Mouse (Mus musculus) stomach, embryonic 14.5 days (tissue): ENCODE measurements at regions not wholly inside any gene's neighbourhood (a gene's known extent, or its start where the extent isn't known, plus 50 kb on each side); places are given as distances from the start of the nearest gene placed in this dataset.

ENCODE experiments used
- ATAC-seq: fragments of 200-750 bp; cut with Nextera tagmentation; 2 replicates; pipeline ENCODE4 v1.8.0; 2017; ENCODE audit warnings: low read depth, moderate TSS enrichment; ENCODE audit not compliant: insufficient number of reproducible peaks, insufficient read depth, low FRiP score
- H3K27ac ChIP-seq: fragments of 300-500 bp; sonication (generic); 2 replicates; pipeline ENCODE4 v1.5.1; 2014; ENCODE audit warnings: mild to moderate bottlenecking, low read length, moderate library complexity, mixed read lengths
- H3K27me3 ChIP-seq: fragments of 300-500 bp; sonication (generic); 2 replicates; pipeline ENCODE4 v1.6.1; 2014; ENCODE audit warnings: low read length, control low read depth, mixed read lengths; ENCODE audit not compliant: control insufficient read depth, insufficient read depth
- H3K36me3 ChIP-seq: fragments of 300-500 bp; sonication (generic); 2 replicates; pipeline ENCODE4 v1.6.1; 2014; ENCODE audit warnings: mild to moderate bottlenecking, control low read depth, low read length, moderate library complexity, mixed read lengths; ENCODE audit not compliant: control insufficient read depth, insufficient read depth
- H3K4me1 ChIP-seq: fragments of 300-500 bp; sonication (generic); 2 replicates; pipeline ENCODE4 v1.6.1; 2014; ENCODE audit warnings: low read length, control low read depth, mixed read lengths; ENCODE audit not compliant: control insufficient read depth, insufficient read depth
- H3K4me2 ChIP-seq: fragments of 300-500 bp; sonication (generic); replicated peaks from 2 replicates; pipeline ENCODE4 v1.6.1; 2014; ENCODE audit warnings: low read depth, low read length, control low read depth
- H3K4me3 ChIP-seq: fragments of 300-500 bp; sonication (generic); 2 replicates; pipeline ENCODE4 v1.5.1; 2014; ENCODE audit warnings: low read depth, low read length, control low read depth
- H3K9ac ChIP-seq: fragments of 300-500 bp; sonication (generic); replicated peaks from 2 replicates; pipeline ENCODE4 v1.6.1; 2014; ENCODE audit warnings: low read depth, mild to moderate bottlenecking, control low read depth, low read length, moderate library complexity, mixed read lengths
- H3K9me3 ChIP-seq: fragments of 300-500 bp; sonication (generic); 2 replicates; pipeline ENCODE4 v1.6.1; 2016; ENCODE audit warnings: low read depth, low read length, control low read depth; ENCODE audit not compliant: control insufficient read depth
- WGBS: fragments of 180-500 bp; shearing (Covaris S2); extraction: QIAGEN DNeasy Blood & Tissue Kit; methylation state at CpG from one replicate; pipeline ENCODE4 v1.1.7; 2014; 5-methylcytosine and 5-hydroxymethylcytosine counted together

- 59% methylated on average over 2 of the region's 2 CpGs for WGBS
- Histone ChIP-seq H3K9me3 (no peaks in the 10 kb centered on the region), H3K4me2 (no peak overlapping the region), H3K36me3 (no peaks in the 10 kb centered on the region), H3K27ac (no peak overlapping the region), H3K4me3 (no peak overlapping the region), H3K4me1 (no peaks in the 10 kb centered on the region), H3K9ac (no peak overlapping the region), H3K27me3 (no peaks in the 10 kb centered on the region)
- no peak for ATAC-seq
Measured at GRCm38 (mm10) chr3:47498016-47498415, 1050.0 kb upstream of the Pabpc4l start.

GRCm38 (mm10) chr3:47471286-47471685 lies 1023.3 kb upstream of the Pabpc4l start:
- Histone ChIP-seq H3K36me3 (no peaks in the 10 kb centered on the region), H3K4me1 (no peaks in the 10 kb centered on the region), H3K9me3 (no peaks in the 10 kb centered on the region), H3K4me3 (no peak overlapping the region), H3K4me2 (no peak overlapping the region), H3K9ac (no peak overlapping the region), H3K27ac (no peak overlapping the region), H3K27me3 (no peaks in the 10 kb centered on the region)
- ATAC-seq: no peak
- WGBS: 85% methylated on average over 1 of the region's 1 CpGs

GRCm38 (mm10) chr3:47469860-47470259 lies 1021.8 kb upstream of the Pabpc4l start:
- Histone ChIP-seq H3K4me3 (no peak overlapping the region), H3K9ac (no peak overlapping the region), H3K36me3 (no peaks in the 10 kb centered on the region), H3K9me3 (no peaks in the 10 kb centered on the region), H3K4me2 (no peak overlapping the region), H3K4me1 (no peaks in the 10 kb centered on the region), H3K27ac (no peak overlapping the region), H3K27me3 (no peaks in the 10 kb centered on the region)
- 0 out of 2 replicates have a peak, but pooled peaks have one; percentile 58 for ATAC-seq
- WGBS: 7% methylated on average over 2 of the region's 2 CpGs

GRCm38 (mm10) chr3:47463556-47463955 lies 1015.5 kb upstream of the Pabpc4l start:
- no peak overlapping the region for H3K4me2 ChIP-seq
- no peaks in the 10 kb centered on the region for H3K27me3 ChIP-seq
- H3K9ac ChIP-seq: no peak overlapping the region
- H3K4me1 ChIP-seq: no peaks in the 10 kb centered on the region
- ATAC-seq: no peak
- H3K27ac ChIP-seq: no peak overlapping the region
- H3K9me3 ChIP-seq: no peaks in the 10 kb centered on the region
- WGBS: 85% methylated on average over 1 of the region's 1 CpGs
- H3K4me3 ChIP-seq: no peak overlapping the region
- H3K36me3 ChIP-seq: no peaks in the 10 kb centered on the region

GRCm38 (mm10) chr3:47450026-47450425 lies 1002.0 kb upstream of the Pabpc4l start:
- H3K4me1 ChIP-seq: no peaks in the 10 kb centered on the region
- WGBS: 82% methylated on average over 2 of the region's 2 CpGs

GRCm38 (mm10) chr3:47440403-47440802 lies 992.4 kb upstream of the Pabpc4l start:
- peak; percentile 58; the same call in 1 of the 2 replicates for ATAC-seq
- H3K4me3 ChIP-seq: no peak overlapping the region
- H3K4me2 ChIP-seq: no peak overlapping the region
- H3K4me1 ChIP-seq: no peaks in the 10 kb centered on the region
- WGBS: 35% methylated on average over 1 of the region's 1 CpGs
- H3K9me3 ChIP-seq: no peaks in the 10 kb centered on the region
- H3K27ac ChIP-seq: no peak overlapping the region
- H3K9ac ChIP-seq: no peak overlapping the region
- H3K36me3 ChIP-seq: no peaks in the 10 kb centered on the region
- no peaks in the 10 kb centered on the region for H3K27me3 ChIP-seq

More at GRCm38 (mm10) chr3:47450026-47450425, 1002.0 kb upstream of the Pabpc4l start:
- no peak overlapping the region for H3K4me3 ChIP-seq
- H3K27ac ChIP-seq: no peak overlapping the region
- no peak for ATAC-seq
- H3K9ac ChIP-seq: no peak overlapping the region
- no peak overlapping the region for H3K4me2 ChIP-seq
- no peaks in the 10 kb centered on the region for H3K9me3 ChIP-seq
- H3K27me3 ChIP-seq: no peaks in the 10 kb centered on the region
- no peaks in the 10 kb centered on the region for H3K36me3 ChIP-seq

GRCm38 (mm10) chr3:47435551-47435950 lies 987.5 kb upstream of the Pabpc4l start:
- H3K9me3 ChIP-seq: no peaks in the 10 kb centered on the region
- no peak overlapping the region for H3K9ac ChIP-seq
- ATAC-seq: no peak
- H3K4me2 ChIP-seq: no peak overlapping the region
- H3K27me3 ChIP-seq: no peaks in the 10 kb centered on the region
- WGBS: 63% methylated on average over 2 of the region's 2 CpGs
- no peaks in the 10 kb centered on the region for H3K36me3 ChIP-seq
- H3K27ac ChIP-seq: no peak overlapping the region
- no peak overlapping the region for H3K4me3 ChIP-seq
- no peaks in the 10 kb centered on the region for H3K4me1 ChIP-seq

GRCm38 (mm10) chr3:47424532-47424931 lies 976.5 kb upstream of the Pabpc4l start:
- no peak overlapping the region for H3K27ac ChIP-seq
- WGBS: 86% methylated on average over 1 of the region's 1 CpGs
- H3K36me3 ChIP-seq: no peaks in the 10 kb centered on the region
- H3K9me3 ChIP-seq: no peaks in the 10 kb centered on the region
- no peak overlapping the region for H3K9ac ChIP-seq
- no peak for ATAC-seq
- no peak overlapping the region for H3K4me3 ChIP-seq
- no peaks in the 10 kb centered on the region for H3K27me3 ChIP-seq
- H3K4me1 ChIP-seq: no peaks in the 10 kb centered on the region
- no peak overlapping the region for H3K4me2 ChIP-seq
